Mouse (Mus musculus) myocyte (in vitro differentiated cells): Measurements from ENCODE around the gene Zkscan8. TPM values are rescaled to one million over a fixed set of nuclear protein-coding genes. Genes with fewer than 3 reads are reported as not detected.
"Not testable (repeated sequence)": the region's sequence is repeated elsewhere in the genome, so short reads cannot be mapped to it uniquely, and the experiment has no call there.

Source experiments
- H3K27me3 ChIP-seq: one replicate; pipeline ENCODE4 v1.6.1; 2011; ENCODE audit not compliant: control insufficient read depth, insufficient read depth, insufficient read length
- H3K36me3 ChIP-seq: one replicate; pipeline ENCODE4 v1.6.1; 2011; ENCODE audit not compliant: control insufficient read depth, insufficient read depth
- H3K4me2 ChIP-seq: one replicate; pipeline ENCODE4 v1.6.1; 2011; ENCODE audit warnings: low read depth, control low read depth
- H3K4me3 ChIP-seq: one replicate; pipeline ENCODE4 v1.5.1; 2011; ENCODE audit warnings: mild to moderate bottlenecking, control low read depth, moderate library complexity
- H3K79me2 ChIP-seq: one replicate; pipeline ENCODE4 v1.6.1; 2011; ENCODE audit not compliant: control insufficient read depth, insufficient read depth
- H3ac ChIP-seq: one replicate; pipeline ENCODE4 v1.6.1; 2011; ENCODE audit not compliant: control insufficient read depth, insufficient read length
- CEBPB ChIP-seq: IDR thresholded peaks from 2 replicates; pipeline ENCODE4 v1.6.1; 2011; ENCODE audit warnings: mild to moderate bottlenecking, moderate library complexity; ENCODE audit not compliant: poor library complexity, insufficient read depth, severe bottlenecking
- E2F4 ChIP-seq: IDR thresholded peaks from one replicate; pipeline ENCODE4 v1.6.1; 2011; ENCODE audit warnings: mild to moderate bottlenecking, control low read depth, moderate library complexity; ENCODE audit not compliant: insufficient read depth
- MAX ChIP-seq: IDR thresholded peaks from one replicate; pipeline ENCODE4 v1.6.1; 2011; ENCODE audit warnings: low read depth, mild to moderate bottlenecking, control low read depth
- MYOD1 ChIP-seq, 3 experiments: IDR thresholded peaks; one replicate each; pipeline ENCODE4 v1.6.1; 2011; ENCODE audit warnings: control low read depth in 2 of 3, low read depth in 2 of 3, mild to moderate bottlenecking in 2 of 3, moderate library complexity in 1 of 3; ENCODE audit not compliant: insufficient read length in 2 of 3, control insufficient read depth in 1 of 3
- MYOG ChIP-seq, 3 experiments: IDR thresholded peaks; one replicate each; pipeline ENCODE4 v1.6.1; 2011; ENCODE audit warnings: control low read depth in 2 of 3, low read depth in 2 of 3, mild to moderate bottlenecking in 2 of 3; ENCODE audit not compliant: insufficient read length in 2 of 3, control insufficient read depth in 1 of 3, insufficient read depth in 1 of 3
- POLR2A ChIP-seq: IDR thresholded peaks from one replicate; pipeline ENCODE4 v1.6.1; 2011; ENCODE audit warnings: low read depth, mild to moderate bottlenecking, control low read depth, moderate library complexity; ENCODE audit not compliant: insufficient read length
- POLR2AphosphoS2 ChIP-seq: IDR thresholded peaks from one replicate; pipeline ENCODE4 v1.6.1; 2011; ENCODE audit warnings: low read depth, control low read depth; ENCODE audit not compliant: insufficient read length
- REST ChIP-seq: IDR thresholded peaks from one replicate; pipeline ENCODE4 v1.6.1; 2011; ENCODE audit warnings: mild to moderate bottlenecking, control low read depth, moderate library complexity; ENCODE audit not compliant: insufficient read depth, insufficient read length
- SRF ChIP-seq: IDR thresholded peaks from one replicate; pipeline ENCODE4 v1.6.1; 2011; ENCODE audit warnings: low read depth; ENCODE audit not compliant: control insufficient read depth, insufficient read length
- TCF12 ChIP-seq: IDR thresholded peaks from one replicate; pipeline ENCODE4 v1.6.1; 2011; ENCODE audit warnings: mild to moderate bottlenecking, control low read depth; ENCODE audit not compliant: poor library complexity, insufficient read depth, severe bottlenecking
- TCF3 ChIP-seq: IDR thresholded peaks from one replicate; pipeline ENCODE4 v1.6.1; 2011; ENCODE audit warnings: low read depth, control low read depth; ENCODE audit not compliant: insufficient read length
- USF1 ChIP-seq: IDR thresholded peaks from one replicate; pipeline ENCODE4 v1.6.1; 2011; ENCODE audit warnings: low read depth, mild to moderate bottlenecking, control low read depth, moderate library complexity
- polyA plus RNA-seq: library from polyadenylated mRNA; unstranded; fragments of >200 nt; fragmentation: generic; extraction: Trizol; gene quantifications from one replicate; pipeline ENCODE4 v1.2.1, GENCODE M21; 2012; ENCODE audit warnings: missing spikeins

Zkscan8 gene
- polyA plus RNA-seq, 1 experiment: 1.9 TPM

GRCm38 (mm10) chr13:21530136-21530535 is 784 bp downstream of the Zkscan8 start:
- Histone ChIP-seq H3K4me2 (peak overlapping the region; percentile 77), H3K79me2 (peaks cover 10% of the 10 kb centered on the region), H3K36me3 (peaks cover 13% of the 10 kb centered on the region), H3K4me3 (peak overlapping the region; percentile 49), H3K27me3 (no peaks in the 10 kb centered on the region), H3ac (peak overlapping the region; percentile 70)
- no peak for TF ChIP-seq TCF12
- no peak for TF ChIP-seq MYOD1 (IDR thresholded peaks at IDR 0.05; ENCODE audit: control insufficient read depth in 1 of 3, insufficient read length in 2 of 3, low read depth in 2 of 3)
- no peak for TF ChIP-seq USF1
- no peak for TF ChIP-seq REST
- TF ChIP-seq TCF3: no peak
- TF ChIP-seq SRF: no peak
- no peak for TF ChIP-seq POLR2A
- TF ChIP-seq MAX: no peak
- no peak for TF ChIP-seq POLR2AphosphoS2
- no peak for TF ChIP-seq E2F4
- no peak for TF ChIP-seq CEBPB
- no peak for TF ChIP-seq MYOG (IDR thresholded peaks at IDR 0.05; ENCODE audit: control insufficient read depth in 1 of 3, insufficient read depth in 1 of 3, insufficient read length in 2 of 3, low read depth in 2 of 3)

GRCm38 (mm10) chr13:21506221-21506649 is 24.7 kb downstream of the Zkscan8 start:
- H3K27me3 ChIP-seq: no peaks in the 10 kb centered on the region
- TF ChIP-seq USF1 (no peak), CEBPB (no peak), POLR2AphosphoS2 (peak; percentile 74), E2F4 (no peak), MYOD1 (IDR thresholded peaks at IDR 0.05; ENCODE audit: control insufficient read depth in 1 of 3, insufficient read length in 2 of 3, low read depth in 2 of 3) (peak in 2 of 3 experiments; percentile 23 to 33), POLR2A (peak; percentile 74), MYOG (IDR thresholded peaks at IDR 0.05; ENCODE audit: control insufficient read depth in 1 of 3, insufficient read depth in 1 of 3, insufficient read length in 2 of 3, low read depth in 2 of 3) (peak in 1 of 3 experiments; percentile 44)
- no peaks in the 10 kb centered on the region for H3K79me2 ChIP-seq

GRCm38 (mm10) chr13:21502296-21502695 is 28.6 kb downstream of the Zkscan8 start:
- no peaks in the 10 kb centered on the region for H3K27me3 ChIP-seq
- no peaks in the 10 kb centered on the region for H3K36me3 ChIP-seq

More at GRCm38 (mm10) chr13:21506221-21506649, 24.7 kb downstream of the Zkscan8 start:
- Histone ChIP-seq H3K4me3 (peak overlapping the region; percentile 39), H3K4me2 (peak overlapping the region; percentile 91), H3ac (no peak overlapping the region), H3K36me3 (no peaks in the 10 kb centered on the region)

DNA sequence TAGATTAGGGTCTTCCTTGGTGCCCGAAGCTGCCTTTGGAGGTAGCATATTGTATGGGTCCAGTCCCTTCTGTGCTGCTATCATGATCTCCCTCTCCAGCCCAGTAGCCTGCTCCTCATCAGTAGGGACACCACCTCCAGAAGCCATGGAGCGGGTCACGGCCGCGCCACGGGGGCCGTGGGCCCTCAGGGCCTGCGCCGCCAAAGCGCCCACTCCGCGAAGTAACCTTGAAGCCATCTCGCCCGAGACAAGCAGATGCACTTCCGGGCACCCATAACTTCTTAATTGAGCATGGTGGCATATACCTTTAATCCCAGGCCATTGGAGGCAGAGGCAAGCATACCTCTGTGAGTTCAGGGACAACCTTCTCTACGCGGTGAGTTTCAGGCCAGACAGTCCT is 29.7 kb downstream of the Zkscan8 start, which contains the start of gene Gm11273:
Gene Gm11273 (minus strand): TSS at position 237 of the 400 bp plus-strand sequence.
- H3K79me2 ChIP-seq, H3K27me3 ChIP-seq, H3K36me3 ChIP-seq, H3K4me3 ChIP-seq, H3K4me2 ChIP-seq, H3ac ChIP-seq: not testable (repeated sequence)

More at GRCm38 (mm10) chr13:21502296-21502695, 28.6 kb downstream of the Zkscan8 start:
- TF ChIP-seq TCF3 (no peak), USF1 (no peak), MYOD1 (IDR thresholded peaks at IDR 0.05; ENCODE audit: control insufficient read depth in 1 of 3, insufficient read length in 2 of 3, low read depth in 2 of 3) (no peak), TCF12 (no peak), REST (no peak), CEBPB (no peak), E2F4 (no peak), SRF (no peak), MYOG (IDR thresholded peaks at IDR 0.05; ENCODE audit: control insufficient read depth in 1 of 3, insufficient read depth in 1 of 3, insufficient read length in 2 of 3, low read depth in 2 of 3) (no peak), POLR2AphosphoS2 (no peak), POLR2A (no peak), MAX (no peak)
- H3K4me3 ChIP-seq: no peak overlapping the region
- no peak overlapping the region for H3K4me2 ChIP-seq
- no peaks in the 10 kb centered on the region for H3K79me2 ChIP-seq
- no peak overlapping the region for H3ac ChIP-seq

DNA sequence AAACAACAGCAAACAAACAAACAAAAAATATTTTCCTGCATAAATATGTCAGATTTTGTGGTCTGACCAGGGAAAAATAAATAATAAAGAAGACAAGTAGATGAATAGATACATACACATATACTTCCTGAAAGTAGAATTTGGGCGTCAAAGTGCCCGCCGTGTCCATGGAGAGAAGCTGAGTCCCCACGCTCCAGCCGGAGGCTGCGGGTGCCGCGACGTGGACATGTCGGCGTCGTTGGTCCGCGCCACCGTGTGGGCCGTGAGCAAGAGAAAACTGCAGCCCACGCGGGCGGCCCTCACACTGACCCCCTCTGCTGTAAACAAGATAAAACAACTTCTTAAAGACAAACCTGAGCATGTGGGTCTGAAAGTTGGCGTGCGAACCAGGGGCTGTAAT is 35.8 kb downstream of the Zkscan8 start, which contains the start of gene AK157302:
Gene AK157302 (plus strand): TSS at position 144 of the 400 bp plus-strand sequence.
- Histone ChIP-seq H3K4me2 (no peak within 1 kb of the TSS), H3K36me3 (no peaks in the 10 kb centered on the region), H3K27me3 (no peaks in the 10 kb centered on the region), H3K4me3 (no peak within 1 kb of the TSS), H3ac (no peak within 1 kb of the TSS), H3K79me2 (no peaks in the 10 kb centered on the region)
- no peak for TF ChIP-seq TCF12
